Mouse (Mus musculus) kidney, adult 2 months (tissue): ENCODE results near the gene Kif4.

ENCODE experiments used
- CTCF ChIP-seq: fragments of 200-500 bp; conservative IDR thresholded peaks from 2 replicates; pipeline ENCODE4 v1.5.1; 2011; ENCODE audit warnings: low read depth, mild to moderate bottlenecking, control low read depth, low read length, moderate library complexity, mixed read lengths; ENCODE audit not compliant: insufficient read depth, insufficient read length
- POLR2A ChIP-seq: fragments of 200-500 bp; IDR thresholded peaks from one replicate; pipeline ENCODE4 v1.6.1; 2011; ENCODE audit warnings: low read depth, low read length, control low read depth

GRCm38 (mm10) chrX:100597439-100597838, 28.1 kb upstream of the Kif4 start:
- TF ChIP-seq POLR2A: no peak
- peak; percentile 71 for TF ChIP-seq CTCF
